Mouse (Mus musculus) frontal cortex, postnatal 25 days (tissue): ENCODE data around the gene Morn2.
"Not testable (repeated sequence)": the region's sequence is repeated elsewhere in the genome, so short reads cannot be mapped to it uniquely, and the experiment has no call there.

Experiments
- DNase-seq, 2 experiments: peaks; one replicate each; pipeline ENCODE4 v3.0.0; 2022; ENCODE audit warnings: low spot score in 2 of 2

Morn2 gene

GRCm38 (mm10) chr17:80290074-80290657 is at the start of gene Morn2, which contains the start of gene Dhx57:
Gene Morn2 (plus strand): TSS chr17:80290203.
Gene Dhx57 (minus strand): TSS chr17:80290476.
- peak; percentile 95 to 97 for DNase-seq

- DNase-seq = no peak
Measured at GRCm38 (mm10) chr17:80241594-80241993, 48.4 kb upstream of the Morn2 start.

GRCm38 (mm10) chr17:80243116-80243515 is 46.9 kb upstream of the Morn2 start:
- DNase-seq = no peak

GRCm38 (mm10) chr17:80252757-80253525 is 37.1 kb upstream of the Morn2 start:
- no peak for DNase-seq

GRCm38 (mm10) chr17:80254421-80254820 is 35.6 kb upstream of the Morn2 start:
- DNase-seq = no peak

GRCm38 (mm10) chr17:80255208-80255607 is 34.8 kb upstream of the Morn2 start:
- no peak for DNase-seq

- no peak for DNase-seq
Measured at GRCm38 (mm10) chr17:80267065-80267464, 22.9 kb upstream of the Morn2 start.

GRCm38 (mm10) chr17:80268151-80268550 is 21.9 kb upstream of the Morn2 start:
- DNase-seq = no peak

GRCm38 (mm10) chr17:80270622-80271021 is 19.4 kb upstream of the Morn2 start:
- not testable (repeated sequence) for DNase-seq

GRCm38 (mm10) chr17:80278255-80278654 is 11.7 kb upstream of the Morn2 start:
- DNase-seq = no peak

- DNase-seq = no peak
Measured at GRCm38 (mm10) chr17:80279340-80280070, 10.5 kb upstream of the Morn2 start.

GRCm38 (mm10) chr17:80284446-80284845 is 5.6 kb upstream of the Morn2 start:
- no peak for DNase-seq

GRCm38 (mm10) chr17:80288012-80288411 is 2.0 kb upstream of the Morn2 start:
- no peak for DNase-seq

- no peak for DNase-seq
Measured at GRCm38 (mm10) chr17:80289280-80290073, 526 bp upstream of the Morn2 start.

GRCm38 (mm10) chr17:80291148-80291547 is 1.1 kb downstream of the Morn2 start:
- DNase-seq = no peak

GRCm38 (mm10) chr17:80295258-80295657 is 5.3 kb downstream of the Morn2 start:
- DNase-seq = no peak

GRCm38 (mm10) chr17:80298844-80299243 is 8.8 kb downstream of the Morn2 start:
- DNase-seq = no peak

- DNase-seq = no peak
Measured at GRCm38 (mm10) chr17:80307251-80307650, 17.2 kb downstream of the Morn2 start, which contains the start of gene Arhgef33. Gene Arhgef33 (plus strand): TSS chr17:80307407.

GRCm38 (mm10) chr17:80311761-80312160 is 21.8 kb downstream of the Morn2 start:
- no peak for DNase-seq

GRCm38 (mm10) chr17:80312405-80312804 is 22.4 kb downstream of the Morn2 start:
- no peak for DNase-seq

- no peak for DNase-seq
Measured at GRCm38 (mm10) chr17:80322228-80322627, 32.2 kb downstream of the Morn2 start.

- DNase-seq = no peak
Measured at GRCm38 (mm10) chr17:80323015-80323414, 33.0 kb downstream of the Morn2 start.
